Mouse (Mus musculus) B cell, adult 2 months (primary cell): ENCODE data around the gene Zfp60.

ENCODE experiments used
- DNase-seq, 2 experiments: peaks; one replicate each; pipeline ENCODE4 v3.0.0; 2022

Gene Zfp60

DNA sequence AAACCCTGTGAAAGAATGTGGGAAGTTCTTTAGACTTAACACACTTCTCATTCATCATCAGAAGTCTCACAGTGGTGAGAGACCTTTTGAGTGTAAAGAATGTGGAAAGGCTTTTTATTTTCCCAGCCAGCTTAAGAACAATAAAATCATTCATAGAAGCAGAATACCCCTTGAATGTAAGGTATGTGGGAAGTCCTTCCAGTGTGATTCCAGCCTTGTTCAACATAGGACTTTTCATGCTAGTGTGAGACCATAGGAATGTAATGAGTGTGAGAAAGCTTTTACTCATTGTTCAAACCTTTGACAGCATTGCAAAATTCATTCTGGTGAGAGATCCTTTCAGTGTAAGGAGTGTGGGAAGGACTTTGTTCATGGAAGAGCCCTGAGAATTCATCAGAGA, 63.4 kb downstream of the Zfp60 start:
- DNase-seq: no peak

- DNase-seq: no peak
Measured at GRCm38 (mm10) chr7:27797906-27798811, 67.0 kb downstream of the Zfp60 start.

GRCm38 (mm10) chr7:27801137-27801536, 69.9 kb downstream of the Zfp60 start:
- peak in 1 of 2 experiments; percentile 3 for DNase-seq

DNA sequence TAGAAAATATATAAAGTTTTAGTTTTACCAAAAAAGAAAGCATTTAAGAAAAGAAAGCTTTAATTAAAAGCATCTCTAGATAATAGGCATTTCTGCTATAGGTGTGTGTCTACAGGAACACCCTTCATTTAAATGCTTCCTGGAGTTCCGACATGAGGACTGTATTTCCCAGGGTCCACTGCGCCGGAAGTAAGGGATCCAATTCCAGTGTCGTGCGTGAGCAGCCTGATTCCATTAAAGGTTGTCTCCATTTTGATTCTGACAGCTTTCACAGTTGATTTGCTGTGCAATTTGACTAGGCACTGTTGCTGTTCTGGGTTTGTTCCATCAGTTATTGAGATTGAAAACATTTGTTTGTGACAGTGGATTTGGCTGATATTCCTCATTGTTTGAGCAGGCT, 71.8 kb downstream of the Zfp60 start:
- no peak for DNase-seq
